Mouse (Mus musculus) heart, adult 9 months (tissue): ENCODE data around the gene Skap2.

ENCODE experiments used
- DNase-seq, 2 experiments: peaks; one replicate each; pipeline ENCODE4 v3.0.0; 2022; ENCODE audit warnings: low spot score in 2 of 2

Gene Skap2

DNA sequence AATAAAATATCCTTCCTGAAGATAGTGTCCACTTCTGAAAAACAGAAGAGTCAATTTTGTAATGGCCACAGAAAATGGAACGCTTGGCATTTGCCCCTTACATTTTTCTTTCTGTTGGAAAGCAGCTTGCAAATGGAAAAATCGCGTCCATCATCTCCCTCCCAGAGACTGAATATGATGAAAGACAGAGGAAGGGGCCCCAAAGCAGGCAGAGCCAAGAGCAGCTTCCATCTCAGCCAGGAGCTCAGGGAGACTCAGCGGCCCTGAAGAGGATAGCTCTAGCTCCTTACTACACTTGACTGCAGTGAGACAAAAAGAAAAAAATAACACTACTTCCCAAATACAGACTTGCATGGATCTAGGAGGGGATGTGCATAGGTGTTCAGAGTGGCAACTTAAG is 122.5 kb downstream of the Skap2 start:
- no peak for DNase-seq

GRCm38 (mm10) chr6:51886902-51887431 is 125.4 kb downstream of the Skap2 start:
- DNase-seq, result peak in 1 of 2 experiments; percentile 20

- DNase-seq, result no peak
Measured at GRCm38 (mm10) chr6:51882880-51883274, 129.5 kb downstream of the Skap2 start.

DNA sequence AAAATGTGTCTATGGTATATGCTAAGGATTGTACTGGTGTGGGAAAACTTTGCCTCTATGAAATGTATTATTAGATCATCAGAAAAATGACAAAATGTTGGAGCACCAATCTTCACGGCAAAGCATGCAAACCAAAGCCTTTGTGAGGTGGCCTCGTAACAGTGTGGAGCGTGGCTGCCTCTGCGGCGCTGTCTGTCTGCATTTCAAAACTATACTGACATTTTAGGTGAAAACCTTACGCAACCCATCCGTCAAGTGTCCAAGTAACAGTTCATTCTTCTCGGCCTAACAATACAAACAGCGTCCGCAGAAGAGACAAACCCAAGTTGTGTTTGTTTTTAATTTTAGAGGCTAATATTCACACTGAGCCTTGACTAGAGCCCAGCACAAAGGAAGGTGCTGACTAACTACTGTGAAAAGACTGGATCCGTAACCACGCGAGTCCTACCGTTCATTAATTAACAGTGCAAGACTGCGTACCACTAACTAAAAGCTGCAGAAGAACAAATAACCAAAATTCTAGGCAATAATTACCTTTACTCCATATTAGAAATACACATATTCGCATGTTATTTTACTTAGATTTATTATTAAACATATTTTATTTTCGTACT is 130.0 kb downstream of the Skap2 start:
- DNase-seq, result no peak

DNA sequence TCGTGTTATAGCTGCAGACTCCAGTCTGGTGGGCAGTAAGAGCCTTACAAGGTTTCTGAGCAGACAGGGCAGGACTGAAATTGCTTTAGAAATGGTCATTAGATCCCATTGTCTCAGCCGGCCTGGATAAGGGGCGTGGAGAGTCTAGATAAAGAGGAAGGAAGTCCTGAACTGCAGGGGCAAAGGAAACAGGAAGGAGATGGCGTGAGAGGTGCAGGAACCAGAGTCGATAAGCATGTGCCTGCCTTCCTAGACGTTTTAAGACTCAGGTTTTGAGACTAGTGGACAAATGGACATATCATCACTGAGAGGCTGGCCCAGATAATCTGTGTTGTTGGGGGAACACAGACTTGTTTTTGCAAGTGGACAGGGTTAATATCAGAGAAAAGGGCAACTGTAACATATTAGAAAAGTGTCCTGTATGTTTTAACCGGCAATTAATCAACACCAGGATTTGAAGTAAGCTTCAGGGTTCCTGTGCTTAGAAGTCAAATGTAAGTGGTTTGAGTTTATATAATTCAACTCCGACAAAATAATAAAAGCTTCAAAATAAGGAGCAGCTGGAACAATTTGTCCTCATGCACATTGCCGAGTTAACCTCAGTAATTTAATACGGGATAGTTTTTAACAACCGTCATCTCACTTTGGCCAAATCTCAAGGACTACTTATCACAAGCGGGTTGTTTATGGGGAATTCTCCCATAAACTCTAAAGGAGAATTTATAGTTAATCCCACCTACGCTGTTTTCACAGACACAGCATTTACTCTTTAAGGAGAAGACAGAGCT is 131.0 kb downstream of the Skap2 start:
- peak; percentile 40 to 62 for DNase-seq

DNA sequence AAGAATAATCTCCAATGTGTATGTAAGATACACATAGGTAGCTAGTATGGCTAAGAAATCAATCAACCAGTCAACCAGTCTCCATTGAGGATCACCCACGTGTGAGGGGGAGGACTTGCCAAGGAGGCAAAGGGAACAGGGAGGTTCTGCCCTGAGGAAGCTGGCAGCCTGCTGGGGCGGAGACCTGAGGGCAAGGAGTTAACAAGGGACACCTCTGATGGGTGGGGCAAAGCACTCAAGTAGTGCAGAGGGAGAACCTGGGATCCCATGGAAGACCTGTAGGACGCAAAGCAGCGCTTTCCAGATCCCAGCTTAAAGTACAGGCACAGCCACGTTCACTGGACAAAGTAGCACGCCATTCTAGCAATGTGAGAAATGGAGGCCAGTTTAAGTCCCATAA is 131.6 kb downstream of the Skap2 start:
- DNase-seq, result no peak

DNA sequence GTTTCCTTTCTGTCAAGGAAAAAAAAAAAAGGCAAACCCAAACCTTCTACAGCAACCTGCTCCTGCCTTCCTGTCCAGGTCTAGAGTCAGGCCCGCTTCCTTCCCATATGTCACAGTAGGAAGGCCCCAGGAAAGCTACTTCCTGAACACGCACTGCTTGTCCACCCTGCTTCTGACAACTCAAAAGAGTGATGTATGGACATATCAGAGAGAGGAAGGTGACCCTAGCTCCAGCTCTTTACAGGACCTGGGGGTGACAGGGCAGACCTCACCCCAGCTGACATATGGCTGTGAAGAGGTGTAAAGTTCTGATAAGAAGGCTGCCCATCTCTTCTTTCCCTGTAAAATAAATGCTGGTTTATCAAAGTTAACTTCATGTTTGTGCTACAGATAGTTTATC is 133.8 kb downstream of the Skap2 start:
- peak in 1 of 2 experiments; percentile 23 for DNase-seq

- DNase-seq, result no peak
Measured at GRCm38 (mm10) chr6:51876841-51877553, 135.4 kb downstream of the Skap2 start.

- DNase-seq, result peak in 1 of 2 experiments; percentile 15
Measured at GRCm38 (mm10) chr6:51875884-51876626, 136.3 kb downstream of the Skap2 start.

DNA sequence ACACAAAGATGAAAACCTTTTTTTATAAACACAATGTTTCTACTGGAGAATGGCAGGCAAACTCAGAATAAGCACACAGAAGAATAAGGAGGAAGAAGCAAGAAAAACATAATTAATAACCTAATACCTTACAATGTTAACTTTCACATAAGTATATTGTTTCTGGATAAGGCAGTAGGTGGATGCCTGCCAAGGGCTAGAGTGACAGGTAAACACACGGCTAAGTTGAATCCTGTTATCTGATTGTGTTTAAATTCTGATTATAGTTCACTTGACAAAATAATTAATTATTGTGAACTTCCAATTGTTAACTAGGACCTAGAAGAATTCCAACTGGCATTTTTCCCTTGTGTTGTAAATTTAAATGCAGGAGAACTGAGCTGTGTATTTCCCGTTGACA is 138.3 kb downstream of the Skap2 start:
- DNase-seq, result no peak

- no peak for DNase-seq
Measured at GRCm38 (mm10) chr6:51871135-51871534, 141.2 kb downstream of the Skap2 start.

- DNase-seq, result no peak
Measured at GRCm38 (mm10) chr6:51870294-51870693, 142.1 kb downstream of the Skap2 start.

GRCm38 (mm10) chr6:51866596-51866995 is 145.8 kb downstream of the Skap2 start:
- DNase-seq, result no peak

DNA sequence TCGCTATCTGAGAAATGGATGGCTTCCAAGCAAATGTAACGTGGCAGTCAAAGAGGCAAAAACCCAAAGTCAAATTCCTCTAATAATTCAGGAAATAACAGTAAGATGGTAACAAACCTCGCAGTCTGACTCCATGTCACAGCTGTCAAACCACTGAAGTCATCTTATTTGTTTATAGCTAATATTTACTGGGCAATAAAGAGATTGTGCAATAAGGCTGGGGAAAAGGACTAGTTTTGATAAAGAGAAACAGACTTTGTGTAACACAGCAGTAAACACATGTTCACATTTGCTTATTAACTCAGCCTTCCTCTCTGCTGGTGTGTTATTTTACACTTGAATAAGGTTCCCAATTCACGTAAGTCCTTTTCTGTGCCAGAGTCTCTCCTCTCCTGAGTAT is 148.8 kb downstream of the Skap2 start:
- no peak for DNase-seq

DNA sequence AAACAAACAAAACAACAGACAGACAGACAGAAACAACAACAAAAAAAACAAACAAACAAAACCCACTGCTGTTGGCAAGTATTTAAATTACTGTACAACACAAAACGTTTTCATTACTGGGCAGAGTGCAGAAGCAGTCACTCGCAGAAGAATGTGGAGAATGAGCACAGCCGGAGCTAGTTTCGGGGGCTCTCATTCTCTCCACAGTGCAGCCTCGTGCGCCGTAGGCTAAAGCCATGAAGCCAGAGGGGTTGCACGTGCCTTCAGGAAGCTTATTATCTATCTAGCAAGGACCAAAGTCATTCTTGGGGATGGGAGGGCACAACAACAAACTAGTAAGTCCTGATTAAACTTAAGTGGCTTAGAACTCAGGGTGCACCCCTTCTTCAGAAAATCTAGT is 152.0 kb downstream of the Skap2 start:
- DNase-seq, result no peak

GRCm38 (mm10) chr6:51857821-51858220 is 154.5 kb downstream of the Skap2 start:
- peak; percentile 88 to 92 for DNase-seq

DNA sequence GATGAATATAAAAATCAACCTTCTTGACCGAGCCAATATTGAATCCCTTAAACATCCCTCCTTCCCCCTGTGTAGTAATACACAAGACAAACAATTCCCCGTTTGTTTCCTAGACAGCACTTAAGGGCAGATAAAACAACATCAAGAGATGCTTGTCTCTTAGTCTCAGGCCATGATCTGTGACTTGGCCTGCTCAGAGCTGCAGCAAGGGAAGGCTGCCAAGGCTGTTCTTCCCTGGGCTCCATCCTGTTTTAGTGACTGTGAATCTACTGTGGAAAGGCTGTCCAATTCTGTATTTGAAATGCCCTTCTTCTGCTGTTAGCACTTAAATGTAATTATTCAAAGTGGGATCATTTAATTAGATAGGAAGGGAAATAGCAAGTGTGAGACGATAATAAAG is 159.1 kb downstream of the Skap2 start:
- DNase-seq, result no peak

DNA sequence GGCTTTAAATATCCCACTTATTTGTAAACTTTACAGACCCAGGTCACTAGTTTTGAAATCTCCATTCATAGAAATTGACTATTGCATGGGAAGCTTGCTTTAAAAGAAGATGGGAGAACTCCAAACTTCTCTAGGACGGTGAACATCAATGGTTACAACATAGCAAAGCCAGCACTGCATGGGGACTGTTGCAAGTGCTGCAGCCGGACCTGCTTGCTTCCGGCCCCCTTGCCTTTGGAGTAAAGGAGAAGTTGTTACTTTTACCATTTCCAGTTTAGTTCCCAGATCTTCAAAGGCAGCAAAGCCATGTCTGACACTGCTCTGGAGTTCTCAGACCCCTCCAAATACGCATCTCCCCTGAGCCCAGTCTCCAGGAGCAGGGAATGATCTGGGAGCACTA is 159.7 kb downstream of the Skap2 start:
- no peak for DNase-seq

GRCm38 (mm10) chr6:51851544-51851943 is 160.8 kb downstream of the Skap2 start:
- peak in 1 of 2 experiments; percentile 13 for DNase-seq

GRCm38 (mm10) chr6:51850030-51850817 is 162.1 kb downstream of the Skap2 start:
- DNase-seq, result no peak

DNA sequence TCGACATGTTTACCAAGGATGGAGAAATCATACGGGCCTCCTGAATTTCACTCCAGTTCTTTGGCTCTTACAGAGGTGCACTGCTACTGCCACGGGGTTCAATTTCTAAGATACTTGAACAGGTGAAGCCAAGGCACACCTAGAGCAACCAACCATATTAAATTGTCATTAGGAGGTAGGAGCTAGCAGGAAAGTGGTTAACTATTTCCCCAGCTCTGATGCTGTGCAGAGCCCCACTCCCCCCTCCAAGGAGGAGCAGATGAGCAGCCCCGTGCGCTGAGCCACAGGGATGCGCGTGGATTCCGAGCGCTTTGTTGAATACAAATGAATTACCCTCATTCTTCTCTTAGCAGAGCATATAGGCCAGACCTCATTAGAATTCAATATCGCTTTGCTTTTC is 162.8 kb downstream of the Skap2 start:
- no peak for DNase-seq
